Mouse (Mus musculus) gonadal fat pad, adult 2 months (tissue): ENCODE data around the gene Arhgap24. TPM values are rescaled to one million over a fixed set of nuclear protein-coding genes. Genes with fewer than 3 reads are reported as not detected.

Experiments
- DNase-seq: peaks from one replicate; pipeline ENCODE4 v3.0.0-alpha.2; 2012; ENCODE audit warnings: low read depth
- polyA plus RNA-seq: library from polyadenylated mRNA; depleted of rRNA; stranded (reverse); fragments of >200 nt; gene quantifications from 2 replicates; pipeline ENCODE4 v1.2.3, GENCODE M21; 2012

Arhgap24 gene
- polyA plus RNA-seq, 1 experiment, result 16.7 TPM

- DNase-seq, result peak; percentile 58
Observed at GRCm38 (mm10) chr5:102670206-102670605, 189.0 kb downstream of the Arhgap24 start.

DNA sequence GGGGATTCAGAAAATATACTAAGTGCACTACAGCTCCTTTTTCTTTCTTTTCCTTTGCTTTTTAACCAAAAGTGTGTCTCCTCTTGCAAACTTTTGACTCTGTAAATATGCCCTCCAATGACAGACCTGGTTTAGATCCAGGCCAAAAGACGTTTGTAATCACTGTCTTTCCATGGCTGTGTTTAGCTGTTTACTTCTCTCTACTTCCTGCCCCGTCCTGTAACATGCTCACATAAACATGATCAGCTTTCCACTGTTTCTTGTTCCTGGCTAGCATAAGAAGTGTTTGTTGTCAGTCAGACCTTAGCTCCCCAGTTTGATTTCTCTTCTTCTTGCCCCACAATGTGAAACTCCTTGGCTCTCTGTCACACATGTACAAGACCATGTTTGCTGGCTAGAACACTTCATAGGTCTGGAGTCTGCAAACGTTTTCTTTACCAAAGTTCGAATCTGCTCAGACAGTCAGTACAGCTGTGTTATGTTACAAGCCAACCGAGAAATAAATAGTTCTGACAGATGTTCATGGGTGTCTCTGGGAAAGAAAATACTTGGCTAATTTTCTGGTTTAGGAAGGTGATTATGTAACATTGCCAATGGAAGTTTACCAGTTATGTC, 189.6 kb downstream of the Arhgap24 start:
- DNase-seq, result no peak

DNA sequence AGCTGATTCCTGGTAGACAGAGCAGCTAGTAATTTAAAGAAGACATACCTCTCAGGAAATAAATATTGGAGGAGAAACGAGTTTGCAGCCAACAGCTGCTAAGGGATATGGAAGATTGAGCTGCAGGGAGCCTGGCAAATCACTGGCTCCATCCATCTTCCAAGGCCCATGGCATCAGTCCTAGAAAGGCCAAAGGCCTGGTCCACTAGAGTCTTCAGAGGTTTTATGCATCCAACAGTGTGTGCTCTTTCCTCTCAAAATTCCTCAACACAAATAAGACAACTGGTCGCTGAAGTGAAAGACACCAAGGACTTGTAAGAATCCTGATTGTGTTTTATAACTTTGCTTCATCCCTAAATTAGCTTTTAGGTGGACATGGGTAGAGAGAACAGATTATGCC, 194.1 kb downstream of the Arhgap24 start:
- DNase-seq, result no peak

DNA sequence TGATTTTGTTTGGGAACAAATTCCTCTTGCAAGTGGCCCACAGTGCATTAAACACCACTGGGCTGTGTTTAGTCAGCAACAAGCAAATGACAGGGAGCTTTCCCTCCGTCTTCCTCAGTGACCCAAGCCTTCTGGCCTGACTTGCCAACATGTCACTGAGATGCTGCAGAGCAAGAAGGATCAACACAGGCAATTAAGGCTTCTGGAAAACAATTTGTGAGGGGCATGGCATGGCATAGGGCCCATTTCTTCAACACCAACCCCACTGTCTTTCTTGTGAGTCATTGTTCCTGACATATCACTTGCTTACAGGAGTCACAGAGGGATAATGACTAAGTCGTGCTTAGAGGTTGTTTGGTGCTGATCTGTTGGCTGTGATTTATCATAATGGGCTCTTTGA, 196.0 kb downstream of the Arhgap24 start:
- no peak for DNase-seq

DNA sequence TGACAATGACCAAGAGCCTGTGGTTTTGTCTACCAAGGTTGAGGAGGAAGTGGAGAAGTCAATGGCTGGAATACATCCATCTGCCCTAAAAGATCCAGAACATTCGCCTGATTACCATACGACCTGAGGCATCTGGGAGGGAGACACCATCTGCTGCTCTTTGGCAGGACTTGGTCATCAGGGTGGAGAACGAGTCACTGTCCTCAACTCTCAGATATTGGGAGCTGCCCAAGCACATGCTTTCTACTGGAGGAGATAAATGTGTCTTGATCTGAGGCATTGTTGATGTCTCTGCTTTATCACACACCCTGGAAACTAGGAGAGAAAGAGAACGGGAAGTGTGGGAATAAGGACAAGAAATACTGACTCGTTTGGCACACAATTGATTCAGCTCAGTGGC, 206.5 kb downstream of the Arhgap24 start:
- no peak for DNase-seq

GRCm38 (mm10) chr5:102692487-102692886, 211.3 kb downstream of the Arhgap24 start:
- no peak for DNase-seq

DNA sequence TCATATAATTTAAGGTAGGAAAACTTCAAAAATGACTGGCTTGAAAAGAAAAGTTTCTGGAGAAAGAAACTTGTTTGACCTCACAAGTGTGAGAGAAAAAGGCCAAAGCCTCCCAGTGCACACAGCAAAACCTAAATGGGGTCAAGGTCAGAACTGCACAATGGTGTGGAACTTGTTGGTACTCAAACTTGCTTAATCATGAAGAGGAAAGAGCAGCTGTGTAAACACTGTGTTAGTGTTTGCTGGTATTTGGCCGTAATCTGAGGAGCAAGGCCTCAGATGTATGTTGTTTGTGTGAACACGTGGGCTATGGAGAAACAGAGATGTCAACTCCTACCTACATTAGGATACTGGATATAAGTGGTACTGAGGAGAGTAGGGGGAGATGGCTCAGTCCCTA, 212.0 kb downstream of the Arhgap24 start:
- no peak for DNase-seq

DNA sequence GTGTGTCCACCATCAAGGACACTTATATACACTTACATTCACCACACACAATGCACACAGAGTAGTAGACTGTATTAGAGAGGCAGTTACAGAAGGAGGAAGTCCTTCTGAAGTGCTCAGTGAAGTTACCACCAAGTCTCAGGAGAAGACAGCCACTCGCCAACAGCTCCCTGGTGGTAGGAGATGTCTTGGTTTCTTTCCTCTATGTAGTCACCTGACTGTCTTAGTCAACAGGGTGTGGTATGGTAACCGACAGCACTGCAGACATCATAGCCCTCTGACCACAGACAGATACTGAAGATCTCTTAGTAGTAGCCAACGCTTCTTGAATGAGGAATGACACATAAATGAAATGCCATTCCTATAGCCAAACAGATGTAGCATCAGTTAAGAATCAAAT, 212.7 kb downstream of the Arhgap24 start:
- no peak for DNase-seq

DNA sequence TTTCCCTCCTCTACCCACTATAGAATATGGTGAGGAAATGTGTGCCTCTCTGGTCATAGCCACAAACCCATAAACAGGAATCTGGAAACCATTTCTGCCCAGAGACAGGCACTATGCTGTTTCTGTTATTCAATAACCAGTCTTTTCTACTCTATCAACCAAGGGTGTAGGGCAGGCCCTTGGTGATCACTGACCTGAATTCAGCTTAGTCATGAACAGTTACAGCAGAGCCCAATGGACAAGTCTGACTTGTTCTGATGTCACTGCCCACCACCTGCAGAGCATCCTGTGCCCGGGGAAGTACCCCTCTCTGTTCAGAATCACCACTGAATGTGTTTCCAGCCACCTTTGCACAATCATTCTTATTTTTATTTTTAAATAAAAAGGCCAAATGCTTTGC, 216.6 kb downstream of the Arhgap24 start:
- DNase-seq, result no peak

DNA sequence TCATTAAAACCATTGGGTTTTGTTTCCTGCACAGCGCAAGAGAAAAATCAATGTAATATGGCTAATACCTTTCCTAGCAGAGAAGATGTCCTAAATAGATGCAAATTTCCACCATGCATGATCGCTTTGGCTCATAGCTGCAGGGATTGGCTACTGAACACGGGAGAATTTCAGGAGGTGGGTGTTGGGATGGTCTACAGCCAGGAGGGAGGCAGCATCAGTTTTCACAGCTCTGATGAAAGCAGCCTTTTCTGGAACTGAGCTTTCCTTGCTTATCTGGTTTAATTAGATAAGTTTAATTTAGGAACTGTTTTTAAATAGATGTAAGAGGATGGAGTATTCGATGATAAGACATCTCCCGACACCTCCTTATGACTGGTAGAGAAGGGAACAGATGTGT, 217.2 kb downstream of the Arhgap24 start:
- DNase-seq, result no peak

GRCm38 (mm10) chr5:102698891-102699290, 217.7 kb downstream of the Arhgap24 start:
- DNase-seq, result peak; percentile 57

- no peak for DNase-seq
Observed at GRCm38 (mm10) chr5:102702581-102702980, 221.4 kb downstream of the Arhgap24 start.

- DNase-seq, result no peak
Observed at GRCm38 (mm10) chr5:102703325-102704099, 222.3 kb downstream of the Arhgap24 start.

DNA sequence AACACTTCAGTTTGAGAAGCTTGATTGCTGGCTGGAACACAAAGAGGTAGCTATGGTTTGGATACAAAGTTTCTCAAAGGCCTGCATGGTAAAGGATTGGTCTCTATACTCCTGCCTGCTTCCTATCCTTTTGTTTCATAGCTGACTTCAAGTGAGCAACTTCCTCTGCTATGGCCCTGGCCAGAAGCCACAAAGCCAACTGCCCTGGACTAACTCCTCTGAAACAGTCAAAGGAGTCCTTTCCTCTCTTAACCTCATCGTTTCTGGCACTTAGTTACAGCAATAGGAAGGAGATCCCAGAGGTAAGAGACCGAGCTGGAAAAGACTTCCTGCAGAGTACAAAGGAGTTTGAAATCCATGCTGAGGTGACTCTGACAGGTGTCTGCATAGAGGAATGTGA, 224.0 kb downstream of the Arhgap24 start:
- DNase-seq, result no peak

GRCm38 (mm10) chr5:102710336-102710735, 229.1 kb downstream of the Arhgap24 start:
- DNase-seq, result no peak

GRCm38 (mm10) chr5:102719368-102719972, 238.3 kb downstream of the Arhgap24 start:
- peak; percentile 36 for DNase-seq

DNA sequence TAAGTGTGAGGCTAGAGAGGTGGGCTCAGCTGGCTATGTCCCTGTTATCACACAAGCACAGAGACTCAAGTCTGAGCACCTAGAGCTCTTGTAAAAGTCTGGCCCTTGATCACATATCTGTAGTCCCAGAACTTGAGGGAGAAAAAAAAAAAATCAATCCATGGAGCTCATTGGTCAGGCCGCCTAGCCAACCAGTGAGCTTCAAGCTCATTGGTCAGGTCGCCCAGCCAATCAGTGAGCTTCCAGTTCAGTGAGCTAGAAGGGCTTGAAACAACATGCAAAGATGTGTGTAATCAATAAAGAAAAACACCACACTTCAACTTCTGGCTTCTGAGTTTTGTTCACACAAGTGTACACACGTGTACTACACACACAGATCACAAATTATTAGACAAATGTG, 242.4 kb downstream of the Arhgap24 start:
- DNase-seq, result no peak

DNA sequence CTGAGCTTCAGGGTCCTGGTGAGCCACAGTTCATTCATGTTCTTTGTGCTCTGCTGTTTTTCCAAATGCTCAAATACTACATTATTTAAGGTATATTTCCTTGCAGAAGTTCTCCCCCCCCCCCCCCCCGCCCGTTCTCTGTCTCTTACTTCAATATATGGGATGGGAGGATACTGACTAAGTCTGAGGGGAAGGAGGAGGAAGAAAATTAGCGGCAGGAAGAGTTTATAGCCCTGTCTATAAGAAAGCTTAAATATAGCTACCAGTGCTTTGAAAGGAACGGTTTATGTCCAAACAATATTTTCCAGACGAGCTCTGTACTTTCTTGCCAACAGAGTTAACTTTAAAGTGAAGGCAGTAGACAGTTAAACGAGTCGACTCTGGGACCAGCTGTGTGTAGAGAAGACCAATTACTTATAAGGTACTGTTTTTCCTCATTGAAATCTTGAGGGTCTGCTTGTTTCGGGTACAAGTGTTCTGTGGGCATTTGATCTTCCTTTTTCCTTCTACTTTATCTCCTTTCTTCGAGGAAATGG, 243.7 kb downstream of the Arhgap24 start:
- DNase-seq, result no peak

DNA sequence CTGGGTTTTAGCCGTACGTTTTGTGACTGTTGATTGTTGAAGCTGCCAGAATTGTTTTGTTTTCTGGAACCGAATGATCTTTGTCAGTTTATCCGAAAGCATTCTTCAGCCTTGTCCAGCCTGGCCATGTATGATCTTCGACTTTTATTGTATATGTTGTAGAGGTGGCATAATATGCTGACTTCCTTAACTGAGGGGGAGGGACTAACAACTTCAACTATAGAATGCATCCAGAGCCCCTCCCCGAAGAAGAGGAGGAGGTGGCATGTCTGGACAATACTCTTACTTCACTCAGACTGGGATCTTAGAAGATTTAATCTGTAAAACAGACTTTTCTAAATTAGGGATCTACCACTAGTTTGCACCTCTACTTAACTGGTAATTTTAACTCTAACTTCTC, 244.2 kb downstream of the Arhgap24 start:
- no peak for DNase-seq

DNA sequence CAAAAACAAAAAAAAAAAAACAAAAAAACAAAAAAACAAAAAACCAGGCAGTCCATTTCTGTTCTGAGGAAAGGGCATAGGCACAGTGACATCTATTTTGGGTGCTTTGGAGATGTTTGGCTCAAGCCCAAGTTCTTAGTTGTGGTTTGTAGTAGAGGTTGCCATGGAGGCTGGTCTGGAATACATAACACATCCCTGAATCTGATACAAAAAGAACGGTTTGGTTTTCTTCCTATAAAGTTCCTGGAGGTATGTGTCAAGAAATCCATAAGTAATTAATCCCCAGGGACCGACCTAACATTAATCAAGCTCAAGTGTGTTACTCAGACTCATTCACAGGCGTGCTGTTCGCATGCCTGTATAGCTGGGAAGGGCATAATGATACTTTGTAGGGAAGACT, 245.8 kb downstream of the Arhgap24 start:
- no peak for DNase-seq

DNA sequence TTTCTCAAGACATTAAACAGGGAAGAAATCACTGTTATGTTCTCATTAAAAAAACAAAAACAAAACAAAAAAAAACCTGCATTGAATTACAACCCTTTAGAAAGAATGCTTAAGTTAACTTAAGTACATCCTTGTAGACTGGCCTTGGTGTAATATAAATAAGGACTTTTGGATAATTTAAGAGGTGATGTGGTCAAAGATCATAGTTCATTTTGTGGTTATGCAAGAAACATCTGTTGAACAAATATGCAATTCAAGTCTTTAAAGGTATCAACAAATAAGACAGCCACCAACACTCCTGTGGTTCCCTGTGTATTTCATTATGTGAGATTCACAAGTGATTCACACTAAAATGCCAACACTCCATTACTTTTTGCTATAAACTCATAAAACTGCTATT, 247.3 kb downstream of the Arhgap24 start:
- no peak for DNase-seq

DNA sequence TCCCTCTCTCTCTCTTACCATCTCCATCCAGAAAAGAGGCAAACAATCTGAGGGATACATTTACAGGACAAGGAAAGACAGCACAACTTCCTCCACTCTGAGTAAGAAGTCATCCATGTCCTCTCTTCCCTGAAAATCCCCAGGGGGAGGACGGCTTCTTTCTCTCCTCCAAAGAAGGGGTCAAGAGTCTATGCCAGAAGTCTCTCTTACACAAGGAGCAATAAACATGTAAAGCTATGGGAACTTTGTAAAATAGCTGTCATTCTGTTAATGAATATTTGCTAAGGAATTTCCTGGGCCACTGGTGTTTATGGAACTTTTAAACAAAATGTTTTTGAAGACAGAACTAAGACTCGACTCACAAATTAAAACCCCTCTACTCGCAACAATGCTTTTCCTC, 248.3 kb downstream of the Arhgap24 start:
- DNase-seq, result no peak

- no peak for DNase-seq
Observed at GRCm38 (mm10) chr5:102736131-102736530, 254.9 kb downstream of the Arhgap24 start.
